Mouse (Mus musculus) neutrophil, adult 83 days (primary cell): ENCODE results near the gene Ctsk. TPM values are rescaled to one million over a fixed set of nuclear protein-coding genes. Genes with fewer than 3 reads are reported as not detected.

Source experiments
- total RNA-seq, 2 experiments: library from RNA; stranded (reverse); gene quantifications; one replicate each; pipeline ENCODE4 v1.2.4; 2023

Gene Ctsk
- 1 to 10 TPM in 1 of 2 experiments, under 1 TPM in 1; 0.97 to 1.5 TPM for total RNA-seq

DNA sequence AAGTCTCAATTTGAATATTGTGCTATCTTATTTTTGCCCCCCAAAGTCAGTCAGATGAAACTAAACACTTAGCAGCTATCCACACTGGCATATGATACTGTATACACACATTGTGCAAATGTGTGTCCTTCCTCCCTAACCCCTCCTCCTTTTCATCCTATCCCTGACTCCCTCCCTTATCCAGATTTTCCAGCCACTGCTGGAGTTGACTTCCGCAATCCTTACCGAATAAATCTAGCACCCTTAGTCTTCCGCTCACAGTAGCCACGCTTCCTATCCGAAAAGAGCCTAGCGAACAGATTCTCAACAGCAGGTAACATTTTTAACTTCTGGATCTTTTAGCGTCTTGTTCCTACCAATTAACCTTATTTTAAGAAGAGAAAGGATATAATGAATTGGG is at the start of gene Ctsk:
Gene Ctsk (plus strand): TSS at position 233 of the 400 bp plus-strand sequence.

DNA sequence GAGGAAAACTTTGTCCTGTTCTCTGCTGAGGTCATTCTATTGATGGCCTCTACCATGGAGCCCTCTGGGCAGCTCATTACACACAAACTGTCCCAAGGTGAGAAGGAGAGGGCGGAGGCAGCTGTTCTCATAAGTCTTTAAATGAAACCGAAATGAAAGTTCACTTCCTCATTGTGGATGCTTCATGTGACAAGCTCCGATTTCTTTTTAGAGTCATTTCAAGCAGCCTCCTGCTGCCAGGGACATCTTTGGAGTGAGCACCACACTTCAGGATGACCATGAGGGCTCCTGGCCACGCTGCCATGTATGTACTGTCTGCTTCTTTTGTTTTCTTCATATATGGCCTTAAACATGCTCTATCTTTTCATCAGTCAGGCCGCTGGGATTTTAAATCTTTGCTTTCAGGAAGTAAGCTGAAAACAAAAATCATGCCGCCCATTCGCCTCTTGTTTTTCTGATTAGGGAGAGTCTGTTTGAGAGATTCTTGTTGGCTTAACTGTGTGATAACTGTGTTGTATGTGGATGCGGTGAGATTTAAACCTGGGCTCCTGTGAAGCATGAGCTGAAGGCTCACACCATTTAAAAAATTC is 27.7 kb downstream of the Ctsk start, which contains the start of gene Ctss:
Gene Ctss (plus strand): TSS at position 165 of the 590 bp plus-strand sequence.

Other genes with a start within 250 kb of the Ctsk start
- gene Bnipl, start 248.1 kb upstream of the Ctsk start, total RNA-seq = under 1 TPM in 1 of 2 experiments, not detected in 1; 0.44 TPM
- 100 to 1,000 TPM; 127 to 146 TPM for gene Mindy1, start 217.9 kb upstream of the Ctsk start, total RNA-seq
- gene Prune1, start 217.2 kb upstream of the Ctsk start, total RNA-seq = 10 to 100 TPM; 17.4 to 19.3 TPM
- 1 to 10 TPM; 2.6 to 2.8 TPM for gene Anxa9, start 192.1 kb upstream of the Ctsk start, total RNA-seq
- 100 to 1,000 TPM; 130 to 136 TPM for gene Cers2, start 184.5 kb upstream of the Ctsk start, total RNA-seq
- 10 to 100 TPM; 20.0 to 21.0 TPM for gene Setdb1, start 142.1 kb upstream of the Ctsk start, total RNA-seq
- gene 4930558C23Rik, start 96.4 kb upstream of the Ctsk start, total RNA-seq = not detected
- gene Arnt, start 64.9 kb upstream of the Ctsk start, total RNA-seq = 10 to 100 TPM; 53.9 to 57.9 TPM
- gene Ctss, start 27.5 kb downstream of the Ctsk start, total RNA-seq = 100 to 1,000 TPM; 215 to 257 TPM
- gene Hormad1, start 60.4 kb downstream of the Ctsk start, total RNA-seq = not detected
- gene Golph3l, start 89.7 kb downstream of the Ctsk start, total RNA-seq = 10 to 100 TPM; 22.1 to 22.2 TPM
- gene Ensa, start 125.7 kb downstream of the Ctsk start, total RNA-seq = 10 to 100 TPM; 66.0 to 72.8 TPM
- 100 to 1,000 TPM; 760 to 809 TPM for gene Mcl1, start 159.5 kb downstream of the Ctsk start, total RNA-seq
- 1 to 10 TPM in 1 of 2 experiments, under 1 TPM in 1; 0.88 to 4.0 TPM for gene Adamtsl4, start 188.7 kb downstream of the Ctsk start, total RNA-seq
- gene Ecm1, start 240.3 kb downstream of the Ctsk start, total RNA-seq = 1 to 10 TPM; 4.6 to 8.3 TPM